Mouse (Mus musculus): Measurements from ENCODE around the gene Smyd5.

The Smyd5 gene

DNA sequence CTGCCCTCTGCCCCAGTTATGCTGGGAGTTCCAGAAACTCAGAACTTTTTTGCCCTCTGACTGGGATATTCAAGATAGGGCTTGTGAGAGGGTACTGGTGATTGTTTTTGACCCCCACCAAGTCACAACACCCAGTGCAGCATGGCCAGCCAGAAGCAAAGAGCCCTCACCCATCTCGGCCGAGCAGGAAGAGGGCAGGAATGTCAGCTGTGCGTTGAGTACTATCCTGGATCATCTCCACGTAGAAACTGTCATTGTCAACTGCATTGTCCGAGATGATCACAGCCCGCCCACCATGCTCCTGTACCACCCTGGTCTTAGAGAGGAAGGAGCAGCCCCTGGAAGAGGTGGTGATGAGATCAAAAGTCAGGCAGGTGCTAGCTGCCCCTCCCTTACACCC, 15.6 kb downstream of the Smyd5 start:
- DNase-seq (ENCODE audit: low read depth): no peak

DNA sequence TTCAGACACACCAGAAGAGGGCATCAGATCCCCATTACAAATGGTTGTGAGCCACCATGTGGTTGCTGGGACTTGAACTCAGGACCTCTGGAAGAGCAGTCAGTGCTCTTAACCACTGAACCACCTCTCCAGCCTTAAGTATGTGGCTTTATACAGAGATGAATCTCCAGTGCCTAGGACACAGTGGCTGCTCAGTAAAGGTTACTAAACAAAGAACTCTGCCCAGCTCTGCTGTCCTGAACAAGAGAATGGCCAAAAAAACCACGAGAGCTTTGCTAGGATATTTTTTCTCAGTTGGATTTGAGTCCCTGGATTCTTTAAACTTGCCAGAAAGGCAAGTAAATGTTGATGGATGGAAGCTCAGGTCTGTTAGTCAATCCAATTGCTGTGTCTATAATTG, 18.4 kb downstream of the Smyd5 start:
- peak; percentile 16 for DNase-seq (ENCODE audit: low read depth)

DNA sequence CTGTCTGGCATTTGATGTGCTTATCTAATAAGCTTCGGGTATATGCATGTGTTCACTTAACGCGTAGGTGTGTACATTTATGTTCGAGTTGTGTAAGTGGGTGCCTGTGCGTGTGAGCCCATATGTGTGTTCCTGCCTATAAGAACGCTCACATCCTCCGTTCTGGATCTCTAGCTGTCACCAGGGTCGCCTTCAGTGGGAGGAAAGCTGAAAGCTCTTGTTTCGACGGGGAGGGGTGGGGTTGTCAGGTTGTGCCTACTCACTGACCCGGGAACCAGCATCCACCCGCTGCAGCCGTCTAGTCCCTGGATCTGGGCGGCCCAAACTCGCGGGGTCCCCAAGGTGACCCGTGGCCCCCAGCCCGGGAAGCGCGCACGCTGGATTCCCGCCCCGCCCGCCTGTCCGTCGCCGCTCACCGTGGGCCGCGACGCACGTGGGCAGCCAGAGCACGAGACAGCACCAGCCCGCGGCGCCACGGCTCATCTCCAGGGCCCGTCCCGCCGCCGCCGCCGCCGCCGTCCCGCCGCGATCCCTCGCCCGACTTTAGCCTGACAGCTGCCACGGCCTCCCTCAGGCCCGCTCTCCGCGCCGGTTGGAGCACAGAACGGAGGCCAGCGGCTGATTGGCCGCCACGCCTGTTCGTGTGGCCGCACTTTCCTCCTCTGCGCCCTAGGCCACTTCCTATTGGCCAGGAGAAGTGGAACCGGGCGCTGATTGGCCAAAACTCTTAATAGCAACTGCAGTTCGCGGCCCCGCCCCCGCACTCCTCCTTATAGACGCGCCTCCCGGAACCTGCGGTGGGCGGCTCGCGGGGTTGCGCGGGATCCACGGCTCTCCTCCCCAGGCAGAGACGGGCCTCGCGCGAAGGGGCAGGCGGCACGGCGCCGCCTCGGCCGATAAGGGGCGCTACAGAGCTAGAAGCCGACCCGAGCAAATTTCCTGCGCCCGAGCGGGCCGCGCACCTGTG, 19.2 kb downstream of the Smyd5 start, which contains the start of gene Cct7:
Gene Cct7 (plus strand): TSS at position 818 of the 967 bp plus-strand sequence.
- peak; percentile 99 for DNase-seq (ENCODE audit: low read depth)

DNA sequence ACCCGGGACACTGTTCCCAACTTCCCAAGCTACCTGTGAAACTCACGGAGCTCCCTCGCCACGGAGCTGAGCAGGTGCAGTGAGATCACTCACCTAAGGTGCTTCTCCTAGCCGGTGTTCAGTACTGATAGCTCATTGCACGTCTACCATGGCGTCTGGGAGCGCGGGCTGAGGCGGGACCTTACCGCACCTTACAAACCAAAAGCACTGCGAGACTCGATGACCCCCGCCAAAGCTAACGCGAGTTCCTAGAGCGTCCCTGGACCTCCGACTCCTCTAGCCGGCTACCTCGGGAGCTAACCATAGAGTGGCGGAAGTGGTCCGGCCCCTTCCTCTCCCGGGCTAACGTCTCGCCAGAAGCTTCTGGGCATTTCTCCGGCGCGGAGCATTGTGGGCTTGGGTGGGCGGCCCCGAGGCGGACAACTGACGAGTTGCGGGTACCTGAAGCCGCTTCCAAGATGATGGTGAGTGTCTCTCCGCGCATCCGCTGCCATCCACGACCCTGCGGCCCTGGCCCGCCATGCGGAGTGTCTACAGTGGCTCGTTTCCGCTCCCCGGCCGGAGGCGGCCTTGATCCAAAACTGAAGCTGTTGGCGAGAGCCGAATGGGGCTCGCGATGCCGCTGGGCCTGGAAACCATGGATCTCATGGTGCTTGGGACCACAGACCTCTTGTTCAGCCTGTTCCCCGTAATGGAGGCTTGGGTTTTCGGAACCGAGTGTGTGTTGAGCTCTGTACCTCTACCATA, 20.0 kb downstream of the Smyd5 start, which contains the start of gene Pradc1:
Gene Pradc1 (minus strand): TSS at position 307 of the 747 bp plus-strand sequence.
- DNase-seq (ENCODE audit: low read depth): peak; percentile 95

DNA sequence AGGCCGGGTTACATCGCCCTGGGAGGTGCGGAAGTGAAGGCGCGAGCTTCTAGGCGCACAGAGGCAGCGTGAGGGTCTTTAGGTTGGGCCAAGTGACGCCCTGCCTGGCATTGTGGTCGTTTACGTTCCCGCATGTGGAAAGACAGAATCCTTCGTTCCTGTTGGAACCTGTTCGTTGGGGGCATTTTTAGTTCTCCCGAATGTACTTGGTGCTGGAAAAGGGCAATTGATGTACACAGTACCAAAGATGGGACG, 20.5 kb downstream of the Smyd5 start:
- no peak for DNase-seq (ENCODE audit: low read depth)

DNA sequence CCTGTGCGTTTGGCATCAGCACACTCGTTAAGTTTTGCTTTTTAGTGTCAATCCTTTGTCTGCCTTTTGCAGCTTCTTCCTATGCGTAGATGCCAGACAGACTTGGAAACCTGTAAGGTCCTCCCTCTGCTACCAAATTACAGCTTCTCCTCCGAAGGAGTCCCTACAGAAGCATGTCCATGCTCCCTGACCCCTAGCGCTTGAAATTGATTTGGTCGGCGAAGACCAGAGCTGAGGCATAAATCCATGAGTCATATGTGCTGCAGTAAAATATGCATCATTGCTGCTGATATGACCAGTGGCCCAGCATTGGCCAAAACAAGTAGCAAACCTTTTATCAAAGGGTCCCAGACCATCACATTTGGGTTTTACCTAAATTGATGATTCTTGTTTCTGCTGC, 21.0 kb downstream of the Smyd5 start:
- no peak for DNase-seq (ENCODE audit: low read depth)

DNA sequence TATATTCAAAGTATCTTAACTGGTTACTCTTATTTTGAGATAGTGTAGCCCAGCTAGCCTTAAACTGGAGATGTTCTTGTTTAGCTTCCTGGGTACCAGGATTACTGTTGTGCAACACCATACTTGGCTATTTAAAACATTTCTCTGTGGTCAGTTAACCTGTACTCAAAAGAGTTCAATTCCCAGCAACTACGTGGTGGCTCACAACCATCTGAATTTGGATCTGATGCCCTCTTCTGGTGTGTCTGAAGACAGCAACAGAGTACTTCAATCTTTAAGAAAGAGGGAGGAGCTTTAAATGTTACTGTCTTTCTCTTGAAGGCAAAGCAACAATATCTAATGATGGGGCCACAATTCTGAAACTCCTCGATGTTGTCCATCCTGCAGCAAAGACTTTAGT, 27.8 kb downstream of the Smyd5 start:
- no peak for DNase-seq (ENCODE audit: low read depth)

DNA sequence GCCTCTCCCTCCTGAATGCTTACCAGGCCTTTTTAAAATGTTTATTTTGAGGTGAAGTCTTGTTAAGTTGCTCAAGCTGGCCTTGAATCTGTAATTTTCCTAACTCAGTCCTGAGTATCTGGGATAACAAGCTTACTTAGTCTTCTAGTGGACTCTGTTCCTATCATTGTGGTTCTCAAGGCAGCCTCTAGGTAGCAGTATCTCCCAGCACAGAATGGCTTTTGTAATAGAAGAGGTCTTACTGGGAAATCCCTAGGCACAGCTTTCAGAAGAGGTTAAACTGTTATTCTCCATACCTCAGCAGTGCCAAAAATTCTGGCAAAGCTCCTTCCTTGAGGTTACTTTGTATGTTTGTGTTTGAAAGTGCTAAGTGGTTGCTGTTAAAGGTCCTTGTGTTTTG, 33.6 kb downstream of the Smyd5 start:
- no peak for DNase-seq (ENCODE audit: low read depth)

DNA sequence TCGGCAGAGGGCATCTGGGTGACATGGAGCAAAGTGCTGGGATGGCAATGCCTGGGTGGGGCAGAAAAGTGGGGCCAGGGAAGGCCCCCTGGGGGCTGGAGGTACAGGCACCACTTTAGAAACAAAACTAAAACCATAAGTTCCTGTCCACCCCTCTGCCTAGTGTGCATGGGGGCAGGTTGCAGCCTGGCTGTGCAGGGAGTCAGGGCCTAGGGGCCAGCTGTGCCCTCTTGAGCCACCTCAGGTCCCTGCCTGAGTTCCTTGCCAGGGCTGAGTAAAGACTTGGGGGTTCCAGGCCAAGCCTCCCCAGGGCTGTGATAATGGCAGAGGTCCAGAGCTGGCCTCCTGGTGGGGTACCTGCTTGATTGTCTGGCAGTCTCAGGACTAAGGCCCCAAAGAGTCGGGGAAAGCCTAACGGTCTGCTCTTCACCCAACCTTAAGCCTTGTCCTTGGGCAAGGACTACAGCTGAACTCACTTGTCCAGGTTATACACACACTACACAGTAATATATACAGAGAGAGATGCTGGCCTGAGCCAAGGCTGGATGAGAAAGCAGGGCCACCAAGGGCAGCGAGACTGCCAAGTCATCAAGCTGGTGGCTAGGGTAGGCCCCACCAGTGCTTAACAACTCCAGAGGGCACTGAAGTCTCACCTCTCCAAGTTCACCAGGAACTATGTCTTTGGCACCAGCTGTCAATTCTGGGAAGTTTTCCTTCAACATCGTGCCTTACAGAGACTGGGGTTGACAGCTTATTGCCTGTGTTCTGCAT, 38.1 kb downstream of the Smyd5 start:
- no peak for DNase-seq (ENCODE audit: low read depth)

DNA sequence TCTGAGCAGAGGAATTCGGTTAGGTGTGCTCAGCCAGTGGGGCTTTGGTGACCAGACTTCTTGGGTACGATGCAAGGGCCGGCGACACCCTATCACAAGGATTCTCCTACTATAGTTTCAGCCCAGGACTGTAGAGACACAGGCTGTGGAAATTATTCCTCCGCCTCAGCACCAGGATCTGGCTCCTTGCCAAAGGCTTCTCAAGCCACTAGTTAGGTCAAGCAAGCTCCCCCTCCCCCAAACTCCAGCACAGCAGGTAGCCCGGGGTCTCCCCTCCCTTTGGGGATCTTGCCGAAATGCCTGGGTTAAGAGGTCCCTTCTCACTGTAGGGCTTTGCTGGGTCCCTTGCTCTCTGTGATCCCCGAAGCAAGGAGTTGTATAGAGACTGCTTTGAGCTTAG, 40.2 kb downstream of the Smyd5 start:
- DNase-seq (ENCODE audit: low read depth): no peak

DNA sequence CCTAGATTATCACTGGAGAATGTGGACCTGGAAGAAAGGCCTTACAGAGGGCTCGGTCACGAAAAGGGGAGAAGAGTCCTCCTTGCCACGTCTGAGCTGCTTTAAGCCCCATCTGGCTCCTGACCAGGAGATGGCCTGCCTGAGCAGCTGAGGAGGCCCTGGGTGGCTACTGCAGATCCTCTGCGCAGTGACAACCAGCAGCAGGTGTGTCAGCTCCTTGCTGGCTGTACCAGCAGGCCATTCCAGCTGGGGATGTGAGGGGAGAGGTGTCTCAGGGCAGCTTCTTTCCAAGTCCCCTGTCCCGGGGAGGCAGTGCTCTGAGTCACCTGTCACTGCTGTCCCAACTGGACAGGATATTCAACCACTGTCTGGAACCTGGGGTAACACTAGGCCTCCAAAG, 40.8 kb downstream of the Smyd5 start:
- DNase-seq (ENCODE audit: low read depth): no peak

DNA sequence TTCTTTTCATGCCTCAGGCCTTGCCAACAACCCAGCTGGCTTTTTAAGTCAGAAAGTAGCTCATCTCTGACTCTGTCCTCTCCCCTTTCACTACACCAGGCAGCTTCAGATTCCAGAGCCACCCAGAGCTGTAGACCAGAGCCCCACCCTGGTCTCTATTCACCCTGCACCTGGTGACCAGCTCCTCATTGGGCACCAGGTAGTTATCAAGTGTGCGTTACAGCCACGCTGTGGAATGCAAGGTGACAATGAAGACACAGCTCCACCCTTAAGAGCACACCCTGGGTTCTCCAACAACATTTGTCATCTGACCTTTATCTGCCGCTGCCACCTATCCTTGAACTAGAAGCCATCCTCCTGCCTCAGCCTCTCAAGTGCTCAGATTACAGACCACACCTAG, 43.8 kb downstream of the Smyd5 start:
- DNase-seq (ENCODE audit: low read depth): no peak

DNA sequence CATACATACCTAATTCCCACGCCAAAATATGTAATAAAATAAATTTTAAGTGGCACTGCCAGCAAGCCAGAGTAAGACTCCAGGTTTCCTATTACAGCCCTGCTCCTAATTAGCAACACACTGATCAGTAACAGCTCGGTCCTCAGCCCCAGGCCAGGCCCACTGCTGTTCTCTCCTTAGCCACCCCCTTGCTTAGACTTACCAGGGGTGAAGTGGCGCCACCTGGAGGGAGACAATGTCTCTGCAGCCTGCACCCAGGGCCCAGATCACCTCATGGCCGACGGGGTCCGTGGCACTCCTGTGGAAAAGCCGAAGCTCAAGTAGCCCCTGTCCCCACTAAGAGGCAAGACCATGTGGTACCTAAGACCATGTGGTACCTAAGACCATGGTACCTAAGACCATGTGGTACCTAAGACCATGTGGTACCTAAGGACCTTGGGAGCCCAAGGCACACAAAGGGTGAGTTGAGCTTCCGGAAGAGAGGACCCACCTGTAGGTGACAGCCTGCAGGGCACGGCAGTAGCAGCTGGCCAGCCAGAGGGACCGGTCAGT, 45.7 kb downstream of the Smyd5 start:
- peak; percentile 50 for DNase-seq (ENCODE audit: low read depth)

DNA sequence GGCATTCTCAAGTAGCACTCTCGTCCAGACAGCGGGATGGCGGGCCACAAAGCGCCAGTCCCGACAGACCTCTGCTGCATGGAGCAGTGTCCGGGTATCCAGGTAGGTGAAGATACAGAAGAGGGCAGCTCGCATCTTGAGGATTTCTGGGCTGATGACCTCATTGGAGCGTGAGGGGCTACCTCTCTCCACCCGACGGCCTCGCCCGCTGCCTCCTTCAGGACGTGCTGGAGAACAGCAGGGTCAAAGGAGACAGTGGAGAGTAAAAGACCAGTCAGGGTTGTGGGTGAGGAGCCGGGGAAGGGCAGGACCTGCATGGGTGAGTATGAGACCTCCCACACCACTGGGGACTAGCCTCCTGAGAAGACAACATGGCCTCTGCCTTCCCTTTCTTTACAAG, 46.6 kb downstream of the Smyd5 start:
- no peak for DNase-seq (ENCODE audit: low read depth)

DNA sequence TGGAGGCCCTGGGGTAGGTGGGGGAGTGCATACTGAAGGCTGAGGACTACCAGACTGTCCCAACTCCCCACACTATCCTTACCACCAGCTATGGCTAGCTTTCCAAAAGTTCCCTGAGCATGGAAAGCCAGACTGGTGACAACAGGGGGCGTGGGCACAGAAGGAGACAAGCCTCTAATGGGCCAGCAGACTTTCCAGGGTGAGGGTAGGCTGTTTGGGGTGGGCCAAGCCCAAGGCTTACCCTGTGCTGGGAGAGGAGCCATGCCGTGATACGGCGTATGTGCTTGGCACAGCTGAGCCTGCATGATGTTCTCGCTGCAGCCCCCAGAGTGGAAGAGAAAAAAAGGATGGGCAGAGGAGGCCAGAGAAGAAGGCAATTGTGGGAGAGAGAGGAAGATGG, 48.2 kb downstream of the Smyd5 start:
- DNase-seq (ENCODE audit: low read depth): no peak

DNA sequence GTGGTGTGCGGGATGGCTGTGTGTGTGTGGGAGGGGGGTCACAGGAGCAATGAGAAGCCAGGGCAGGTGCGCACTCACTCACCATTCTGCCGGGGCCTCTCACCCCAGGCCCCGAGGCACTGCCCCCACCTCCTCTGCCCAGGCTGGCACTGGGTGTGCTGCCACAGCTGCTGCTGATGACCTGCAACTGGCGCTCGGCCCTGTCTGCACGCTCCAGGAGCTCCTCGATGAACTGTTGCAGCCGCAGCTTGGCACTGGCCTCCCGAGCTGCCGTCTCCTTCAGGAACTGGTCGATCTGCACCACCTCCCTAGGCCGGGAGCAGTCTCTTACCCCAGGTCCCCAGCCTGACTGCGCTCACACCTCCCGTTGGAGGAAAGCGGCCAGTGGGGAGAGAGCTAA, 48.9 kb downstream of the Smyd5 start:
- no peak for DNase-seq (ENCODE audit: low read depth)

DNA sequence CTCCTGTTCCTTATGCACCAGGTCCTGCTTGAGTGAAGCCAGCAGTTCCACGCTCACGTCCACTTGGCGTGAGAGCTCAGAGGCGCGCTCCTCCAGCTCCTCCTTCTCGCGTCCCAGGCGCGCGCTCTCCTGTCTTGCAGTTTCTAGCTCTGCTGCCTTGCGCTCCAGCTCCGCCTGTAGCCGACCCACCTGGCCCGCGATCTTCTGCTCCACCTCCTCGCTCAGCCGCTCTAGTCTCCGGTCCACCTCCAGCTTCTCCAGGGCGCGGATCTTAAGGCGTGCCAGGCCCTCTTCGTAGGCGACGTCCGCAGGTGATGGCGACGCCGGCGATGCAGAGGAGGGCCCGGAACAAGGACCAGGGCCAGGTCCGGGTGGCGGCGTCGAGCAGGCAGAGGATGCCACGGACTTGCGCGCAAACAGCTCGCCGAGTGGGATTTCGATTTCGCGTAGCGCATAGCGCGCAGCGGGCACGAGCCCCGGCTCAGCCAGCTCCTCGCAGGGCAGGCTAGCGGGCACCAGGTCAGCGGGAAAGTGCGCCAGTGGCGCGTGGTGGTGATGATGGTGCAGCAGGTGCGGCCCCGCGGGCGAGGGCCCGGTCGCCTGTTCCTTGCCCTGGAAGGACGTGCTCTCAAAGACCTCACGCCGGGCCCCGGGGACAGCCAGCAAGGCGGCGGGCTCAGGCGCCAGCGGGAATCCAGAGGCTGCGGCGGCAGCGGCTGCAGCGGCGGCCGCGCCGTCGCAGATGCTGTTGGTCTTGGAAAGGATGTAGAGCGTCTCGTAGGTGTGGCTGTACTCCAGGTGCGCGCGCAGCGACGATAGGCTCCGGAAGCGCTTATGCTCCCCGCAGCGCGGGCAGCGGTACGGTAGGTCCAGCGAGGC, 52.3 kb downstream of the Smyd5 start:
- peak; percentile 71 for DNase-seq (ENCODE audit: low read depth)

DNA sequence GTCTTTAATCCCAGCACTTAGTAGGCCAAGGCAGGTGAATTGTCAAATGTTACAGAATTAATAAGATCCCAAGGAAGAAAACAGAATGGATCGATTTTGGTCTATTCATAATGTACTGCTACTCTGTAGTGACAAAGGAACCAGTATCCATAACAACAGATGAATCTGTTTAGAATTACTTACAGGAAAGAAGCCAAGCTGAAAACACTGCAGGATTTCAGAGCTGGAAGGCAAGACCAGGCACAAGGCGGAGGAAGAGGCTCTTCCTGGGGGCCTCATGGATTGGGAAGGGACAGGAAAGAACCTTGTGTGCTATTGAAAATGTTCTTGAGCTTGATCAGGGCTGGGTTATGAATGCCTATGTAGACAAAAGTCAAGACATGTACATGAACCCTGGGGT, 53.9 kb downstream of the Smyd5 start:
- DNase-seq (ENCODE audit: low read depth): no peak

DNA sequence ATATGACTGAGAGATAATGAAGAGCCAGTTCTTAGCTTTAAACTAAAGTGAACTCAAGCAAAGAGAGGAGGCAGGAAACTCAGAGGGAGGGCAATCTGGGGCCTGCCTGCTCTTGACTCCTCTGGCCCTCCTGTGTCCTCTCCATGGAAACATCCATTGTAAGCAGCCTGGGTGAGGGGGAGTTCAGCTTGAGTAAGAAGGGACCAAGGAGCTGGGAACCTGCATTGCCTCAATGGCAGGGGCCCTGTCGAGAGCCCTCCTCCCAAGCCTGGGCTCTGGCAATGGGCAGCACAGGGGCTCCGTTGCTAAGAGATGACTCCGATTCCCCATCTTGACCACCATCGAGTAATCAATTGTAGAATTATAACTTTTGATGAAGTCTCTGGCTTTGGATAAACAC, 56.7 kb downstream of the Smyd5 start:
- no peak for DNase-seq (ENCODE audit: low read depth)

DNA sequence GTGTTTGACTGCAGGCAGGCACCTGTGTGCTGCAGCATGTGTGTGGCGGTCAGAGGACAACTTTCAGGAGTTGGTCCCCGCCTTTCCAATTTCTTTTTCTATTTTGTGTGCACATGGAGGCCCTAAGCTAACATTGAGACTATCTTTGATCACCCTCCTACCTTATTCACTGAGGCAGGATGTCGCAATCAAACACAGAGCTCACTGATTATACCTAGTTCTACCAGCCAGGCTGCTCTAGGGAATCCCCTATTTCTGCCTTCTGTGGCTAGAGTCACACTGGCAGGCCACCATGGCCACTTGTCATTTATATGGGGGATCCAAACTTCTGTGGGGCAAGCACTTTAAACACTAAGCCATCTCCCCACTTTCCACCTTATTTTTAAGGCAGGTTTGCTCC, 57.9 kb downstream of the Smyd5 start:
- no peak for DNase-seq (ENCODE audit: low read depth)

DNA sequence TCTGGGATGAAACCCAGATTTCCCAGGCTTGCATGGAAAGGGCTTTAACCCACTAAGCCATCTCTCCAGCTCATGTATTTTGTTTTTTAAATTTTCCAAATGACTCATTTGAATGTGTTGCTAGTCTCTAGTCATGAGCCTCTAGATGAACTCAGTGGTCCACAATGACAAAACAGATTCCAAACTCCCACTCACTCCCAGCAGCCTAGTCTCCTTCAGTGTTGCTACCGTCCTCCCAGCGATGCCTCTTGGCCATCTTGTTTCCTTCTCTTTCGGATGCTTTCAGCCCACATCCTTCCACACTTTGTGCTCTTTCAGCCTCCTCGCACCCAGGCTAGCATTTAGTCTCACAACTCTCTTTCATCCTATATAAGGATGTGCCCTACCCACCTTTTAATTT, 58.5 kb downstream of the Smyd5 start:
- no peak for DNase-seq (ENCODE audit: low read depth)
